In the genomic region with DNA sequence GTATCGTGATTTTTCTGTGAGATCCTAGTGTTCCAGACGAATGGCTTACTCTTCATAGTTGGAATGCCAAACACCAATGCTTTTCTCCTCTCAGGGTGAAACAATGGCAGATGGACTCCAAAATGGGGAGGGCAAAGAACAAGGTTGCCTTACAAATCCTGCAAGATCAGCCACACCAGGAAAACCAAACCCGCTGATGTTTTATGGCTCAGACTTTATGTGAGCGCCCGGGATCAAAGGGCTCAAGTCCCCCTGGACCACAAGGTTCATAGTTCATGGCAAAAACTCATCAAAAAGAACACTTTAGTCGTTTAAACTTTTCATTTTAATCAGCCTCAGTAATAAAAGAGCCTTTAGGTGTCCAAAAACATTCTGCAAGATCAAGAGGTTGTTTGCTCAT, we compare ENCODE assay signal across 27 mouse cellular contexts.
DNase-seq lines count a peak whose midpoint lies in the region; ATAC-seq and TF ChIP-seq lines count a peak whose summit lies in the region.
"Had no signal": no experiment of that assay in that cellular context is flagged by ENCODE, and none has a peak within 500 bp of the region (broad histone marks: within the 10 kb centered on the region; RNA-seq: fewer than 3 reads in every experiment).

No protein-coding gene starts in this region.

- H3K4me1 ChIP-seq in intestine, embryonic 15.5 days (replicated peaks): no peaks in the 10 kb centered on the region
- no peaks in the 10 kb centered on the region for H3K4me1 ChIP-seq in intestine, postnatal 0 days (replicated peaks; ENCODE audit: control insufficient read depth, insufficient read depth, low read length)
- no peaks in the 10 kb centered on the region for H3K4me1 ChIP-seq in kidney, embryonic 14.5 days (ENCODE audit: control insufficient read depth, insufficient read depth, low read length)
- peaks cover 3% of the 10 kb centered on the region; the same call in 1 of the 2 replicates for H3K4me1 ChIP-seq in limb, embryonic 13.5 days
- H3K4me1 ChIP-seq: embryonic facial prominence, embryonic 12.5 days; forebrain, embryonic 15.5 days; heart, embryonic 10.5 days; heart, embryonic 15.5 days; liver, embryonic 12.5 days; megakaryocyte, embryonic 14.5 days; midbrain, embryonic 13.5 days; neural tube, embryonic 13.5 days had no signal

- H3K27me3 ChIP-seq in intestine, embryonic 15.5 days (replicated peaks): no peaks in the 10 kb centered on the region
- H3K27me3 ChIP-seq in intestine, postnatal 0 days (replicated peaks; ENCODE audit: control insufficient read depth, insufficient read depth, low read length): no peaks in the 10 kb centered on the region
- H3K27me3 ChIP-seq in kidney, embryonic 14.5 days (ENCODE audit: control insufficient read depth, insufficient read depth, low read length): no peaks in the 10 kb centered on the region
- H3K27me3 ChIP-seq in limb, embryonic 13.5 days: no peaks in the 10 kb centered on the region
- H3K27me3 ChIP-seq: embryonic facial prominence, embryonic 12.5 days; forebrain, embryonic 15.5 days; heart, embryonic 15.5 days; liver, embryonic 12.5 days; megakaryocyte, embryonic 14.5 days; midbrain, embryonic 13.5 days; neural tube, embryonic 13.5 days had no signal

- no peak overlapping the region for H3K4me3 ChIP-seq in intestine, embryonic 15.5 days (replicated peaks)
- no peak overlapping the region for H3K4me3 ChIP-seq in intestine, postnatal 0 days (ENCODE audit: low read depth, low read length)
- no peak overlapping the region for H3K4me3 ChIP-seq in kidney, embryonic 14.5 days (ENCODE audit: low read length)
- no peak overlapping the region for H3K4me3 ChIP-seq in limb, embryonic 13.5 days
- H3K4me3 ChIP-seq: embryonic facial prominence, embryonic 12.5 days; forebrain, embryonic 15.5 days; heart, embryonic 10.5 days; heart, embryonic 15.5 days; liver, embryonic 12.5 days; megakaryocyte, embryonic 14.5 days; midbrain, embryonic 13.5 days; neural tube, embryonic 13.5 days had no signal

- peak; percentile 15 to 20 for DNase-seq in kidney, postnatal 36 days
- DNase-seq in frontal cortex, postnatal 14 days (ENCODE audit: low spot score in 2 of 2): no peak
- DNase-seq: adrenal gland, postnatal 25 days; cerebellum, adult 18-20 months; cerebellum, postnatal 10 days; gastrocnemius, postnatal 10 days; liver, postnatal 0 days; lung, postnatal 36 days; right cerebral cortex, postnatal 4 days; thymus, adult 18-20 months; thymus, postnatal 36 days had no signal

- no peaks in the 10 kb centered on the region for H3K9me3 ChIP-seq in intestine, embryonic 15.5 days
- H3K9me3 ChIP-seq in intestine, postnatal 0 days (ENCODE audit: control insufficient read depth): no peaks in the 10 kb centered on the region
- no peaks in the 10 kb centered on the region for H3K9me3 ChIP-seq in kidney, embryonic 14.5 days (ENCODE audit: control insufficient read depth, low read length)
- H3K9me3 ChIP-seq in limb, embryonic 13.5 days: no peaks in the 10 kb centered on the region
- H3K9me3 ChIP-seq: embryonic facial prominence, embryonic 12.5 days; forebrain, embryonic 15.5 days; heart, embryonic 10.5 days; heart, embryonic 15.5 days; liver, embryonic 12.5 days; megakaryocyte, embryonic 14.5 days; midbrain, embryonic 13.5 days; neural tube, embryonic 13.5 days had no signal

- WGBS in intestine, embryonic 15.5 days: 68% methylated on average over 6 of the region's 6 CpGs
- WGBS in intestine, postnatal 0 days: 59% methylated on average over 6 of the region's 6 CpGs
- WGBS in kidney, embryonic 14.5 days: 30% methylated on average over 6 of the region's 6 CpGs
- whole genome bisulfite sequencing in limb, embryonic 13.5 days: 19% methylated on average over 6 of the region's 6 CpGs

- ATAC-seq in intestine, embryonic 15.5 days: 0 out of 2 replicates have a peak, but pooled peaks have one; percentile 31
- ATAC-seq in intestine, postnatal 0 days: no peak
- ATAC-seq in kidney, embryonic 14.5 days (ENCODE audit: low FRiP score, low TSS enrichment): no peak
- no peak for ATAC-seq in limb, embryonic 13.5 days (ENCODE audit: low FRiP score, low read depth)
- ATAC-seq in megakaryocyte, adult 5-6 weeks (ENCODE audit: poor library complexity, severe bottlenecking): no peak
- ATAC-seq: CD4-positive, CD25-positive, alpha-beta regulatory T cell, adult 4 months; forebrain, embryonic 15.5 days; hindbrain, embryonic 16.5 days; liver, embryonic 12.5 days; liver, postnatal 0 days; midbrain, embryonic 13.5 days had no signal

- H3K4me2 ChIP-seq in intestine, embryonic 15.5 days (replicated peaks): no peak overlapping the region
- H3K4me2 ChIP-seq in intestine, postnatal 0 days (replicated peaks; ENCODE audit: low read depth): no peak overlapping the region
- no peak overlapping the region; the same call in 1 of the 2 replicates for H3K4me2 ChIP-seq in kidney, embryonic 14.5 days (replicated peaks; ENCODE audit: low read depth, low read length)
- peak overlapping the region; percentile 38; the same call in 1 of the 2 replicates for H3K4me2 ChIP-seq in limb, embryonic 13.5 days (replicated peaks)
- H3K4me2 ChIP-seq: embryonic facial prominence, embryonic 12.5 days; forebrain, embryonic 15.5 days; heart, embryonic 15.5 days; liver, embryonic 12.5 days; midbrain, embryonic 13.5 days; neural tube, embryonic 13.5 days had no signal

- no peak for TF ChIP-seq CTCF in intestine, postnatal 0 days (IDR thresholded peaks at IDR 0.05; ENCODE audit: low read depth)

- no peak overlapping the region for H3K27ac ChIP-seq in intestine, embryonic 15.5 days
- no peak overlapping the region for H3K27ac ChIP-seq in intestine, postnatal 0 days (ENCODE audit: low read depth, low read length)
- H3K27ac ChIP-seq in kidney, embryonic 14.5 days (ENCODE audit: low read depth, low read length): no peak overlapping the region
- no peak overlapping the region for H3K27ac ChIP-seq in limb, embryonic 13.5 days
- H3K27ac ChIP-seq: embryonic facial prominence, embryonic 12.5 days; forebrain, embryonic 15.5 days; heart, embryonic 10.5 days; heart, embryonic 15.5 days; liver, embryonic 12.5 days; midbrain, embryonic 13.5 days; neural tube, embryonic 13.5 days; stomach, postnatal 0 days had no signal

- no peaks in the 10 kb centered on the region for H3K36me3 ChIP-seq in intestine, embryonic 15.5 days
- H3K36me3 ChIP-seq in intestine, postnatal 0 days (ENCODE audit: control insufficient read depth, insufficient read depth): no peaks in the 10 kb centered on the region
- no peaks in the 10 kb centered on the region for H3K36me3 ChIP-seq in kidney, embryonic 14.5 days (ENCODE audit: control insufficient read depth, insufficient read depth, low read length)
- no peaks in the 10 kb centered on the region for H3K36me3 ChIP-seq in limb, embryonic 13.5 days
- H3K36me3 ChIP-seq: embryonic facial prominence, embryonic 12.5 days; forebrain, embryonic 15.5 days; heart, embryonic 10.5 days; heart, embryonic 15.5 days; liver, embryonic 12.5 days; midbrain, embryonic 13.5 days; neural tube, embryonic 13.5 days had no signal

- H3K9ac ChIP-seq in intestine, embryonic 15.5 days: no peak overlapping the region
- H3K9ac ChIP-seq in intestine, postnatal 0 days (ENCODE audit: low read depth, low read length): no peak overlapping the region
- H3K9ac ChIP-seq in kidney, embryonic 14.5 days (ENCODE audit: low read depth, low read length): no peak overlapping the region
- no peak overlapping the region for H3K9ac ChIP-seq in limb, embryonic 13.5 days
- H3K9ac ChIP-seq: embryonic facial prominence, embryonic 12.5 days; forebrain, embryonic 15.5 days; heart, embryonic 15.5 days; liver, embryonic 12.5 days; liver, postnatal 0 days; midbrain, embryonic 13.5 days; neural tube, embryonic 13.5 days had no signal

Comparison
In these comparisons a context has a peak if more than half of its experiments do, and no peak if none do; other contexts are left out.
1. DNase-seq: peak in kidney, postnatal 36 days (2 of 2); none in frontal cortex, postnatal 14 days (0 of 2).